Mouse (Mus musculus): ENCODE measurements around the gene Plekhj1. TPM values are rescaled to one million over a fixed set of nuclear protein-coding genes. Genes with fewer than 3 reads are reported as not detected.

Gene Plekhj1
- total RNA-seq, 2 experiments from 2014 or later = 26.8 to 30.9 TPM

DNA sequence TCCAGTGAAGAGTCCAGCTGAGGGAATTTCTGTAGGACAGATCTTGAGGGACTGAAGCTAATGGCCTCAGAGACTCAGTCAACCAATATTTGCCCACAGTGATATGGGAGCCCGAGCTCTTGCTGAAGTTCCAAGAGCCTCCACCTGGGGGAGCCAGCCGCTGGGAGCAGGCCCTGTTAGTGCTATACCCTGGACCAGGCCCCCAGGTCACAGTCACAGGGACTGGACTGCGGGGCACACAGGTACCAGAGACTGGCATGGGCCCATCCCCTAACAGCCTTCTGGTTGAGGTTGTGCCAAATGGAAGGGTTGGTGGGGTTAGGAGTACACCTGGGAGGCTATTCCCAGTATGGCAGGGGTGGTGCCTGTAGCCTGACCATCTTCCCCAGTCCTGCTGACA is 7.5 kb upstream of the Plekhj1 start:
- peak; percentile 88 for DNase-seq

GRCm38 (mm10) chr10:80805322-80805721 is 6.9 kb upstream of the Plekhj1 start:
- DNase-seq = no peak

GRCm38 (mm10) chr10:80804916-80805315 is 6.5 kb upstream of the Plekhj1 start, which contains the start of gene Amh:
Amh (plus strand) TSS chr10:80805243.
- DNase-seq = no peak

DNA sequence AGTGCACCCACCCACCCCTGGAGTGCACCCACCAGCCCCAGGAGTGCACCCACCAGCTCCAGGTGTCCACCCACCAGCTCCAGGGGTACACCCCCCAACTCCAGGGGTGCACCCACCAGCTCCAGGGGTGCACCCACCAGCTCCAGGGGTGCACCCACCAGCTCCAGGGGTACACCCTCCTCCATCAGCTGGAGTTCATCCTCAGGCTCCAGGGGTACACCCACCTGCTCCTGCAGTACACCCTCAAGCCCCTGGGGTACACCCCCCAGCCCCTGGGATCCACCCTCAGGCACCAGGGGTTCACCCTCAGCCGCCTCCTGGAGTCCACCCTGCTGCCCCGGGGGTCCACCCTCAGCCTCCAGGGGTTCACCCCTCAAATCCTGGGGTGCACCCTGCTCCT is 5.9 kb upstream of the Plekhj1 start:
- DNase-seq = no peak

DNA sequence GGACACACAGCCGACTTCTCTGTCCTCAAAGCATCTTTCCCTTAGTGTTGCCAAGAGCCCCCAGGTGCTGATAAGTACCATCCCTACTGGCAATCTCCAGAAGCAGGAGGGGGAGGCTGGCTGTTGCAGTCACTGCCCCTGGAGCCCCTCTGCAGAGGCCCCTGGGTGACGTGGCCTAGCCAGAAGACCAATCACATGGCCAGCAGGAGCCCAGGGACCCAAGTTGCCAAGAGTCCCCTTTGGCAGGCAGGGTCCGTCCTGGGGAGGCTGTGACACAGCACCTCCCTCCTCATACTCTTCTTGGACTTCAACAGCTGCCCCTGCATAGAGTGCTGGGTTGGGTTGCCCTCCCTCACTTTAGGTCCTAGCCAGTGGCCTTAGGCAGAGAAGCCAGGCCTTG is 4.6 kb upstream of the Plekhj1 start:
- no peak for DNase-seq

GRCm38 (mm10) chr10:80802204-80802912 is 3.9 kb upstream of the Plekhj1 start:
- DNase-seq = no peak

DNA sequence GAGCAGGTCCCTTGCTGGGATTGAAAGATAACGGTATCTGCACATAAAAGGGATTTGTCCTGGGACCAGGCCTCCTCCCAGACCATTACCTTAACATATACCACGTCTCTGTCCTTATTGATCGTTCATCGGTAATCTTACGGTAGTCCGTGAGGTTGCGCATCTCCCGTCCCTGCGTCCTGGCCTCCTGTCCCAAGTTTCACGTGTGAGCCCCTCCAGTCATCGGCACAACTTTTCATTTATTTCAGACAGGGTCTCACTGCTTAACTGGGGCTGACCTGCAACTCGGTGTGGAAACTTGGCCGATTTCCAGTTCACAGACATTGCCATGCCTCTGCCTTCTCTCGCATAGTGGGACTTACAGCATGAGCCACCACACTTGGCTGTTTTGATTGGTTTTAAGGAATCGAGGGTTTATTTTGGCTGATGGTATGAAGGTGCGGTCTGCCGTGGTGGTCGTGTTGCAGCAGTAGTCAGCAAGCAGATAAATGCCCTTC is 692 bp upstream of the Plekhj1 start:
- DNase-seq = no peak

DNA sequence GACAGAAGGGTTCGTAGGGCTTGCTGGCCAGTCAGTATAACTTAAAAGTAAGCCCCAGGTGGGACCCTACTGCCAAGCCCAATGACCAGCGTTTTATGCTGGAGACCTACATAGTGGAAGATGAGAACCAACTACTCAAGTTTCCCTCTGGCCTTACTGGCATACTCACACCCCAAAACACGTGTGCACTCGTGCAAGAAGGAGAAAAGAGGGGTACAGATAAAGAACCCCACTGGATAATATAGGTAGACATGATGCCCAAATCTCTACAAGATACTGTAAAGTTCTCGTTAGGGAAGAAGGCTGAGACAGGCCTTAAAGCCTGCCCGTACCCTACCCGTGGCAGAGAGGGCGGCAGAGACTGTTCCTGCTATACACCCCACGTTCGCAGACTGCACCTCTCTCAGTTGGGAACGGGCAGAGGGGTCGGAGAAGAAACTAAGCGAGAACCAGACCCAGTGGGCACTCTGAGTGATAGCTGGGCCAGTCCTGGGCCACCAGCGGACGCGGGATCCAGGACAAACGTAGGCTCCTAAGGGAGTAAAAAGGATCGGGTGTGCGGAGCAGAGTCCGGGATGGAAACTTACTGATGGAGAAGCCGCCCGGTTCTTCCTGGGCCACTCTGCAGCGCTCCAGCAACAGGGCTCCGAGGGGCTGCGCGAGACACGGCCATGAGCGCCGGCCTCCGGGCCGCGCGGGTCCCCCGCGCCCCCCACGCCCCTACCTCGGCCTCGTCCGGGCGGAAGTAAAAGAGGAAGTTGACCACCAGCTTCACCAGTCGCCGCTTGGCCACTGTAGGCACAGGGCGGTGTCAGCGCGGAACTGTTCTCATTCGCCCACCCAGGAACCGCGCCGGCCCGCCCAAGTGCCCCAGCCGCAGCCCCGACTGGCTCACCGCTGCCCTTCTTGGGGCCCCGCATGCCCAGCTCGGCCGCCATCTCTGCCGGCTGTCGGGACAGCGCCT is 958 bp downstream of the Plekhj1 start:
- DNase-seq = no peak

GRCm38 (mm10) chr10:80796307-80796848 is 2.0 kb downstream of the Plekhj1 start:
- DNase-seq = no peak

DNA sequence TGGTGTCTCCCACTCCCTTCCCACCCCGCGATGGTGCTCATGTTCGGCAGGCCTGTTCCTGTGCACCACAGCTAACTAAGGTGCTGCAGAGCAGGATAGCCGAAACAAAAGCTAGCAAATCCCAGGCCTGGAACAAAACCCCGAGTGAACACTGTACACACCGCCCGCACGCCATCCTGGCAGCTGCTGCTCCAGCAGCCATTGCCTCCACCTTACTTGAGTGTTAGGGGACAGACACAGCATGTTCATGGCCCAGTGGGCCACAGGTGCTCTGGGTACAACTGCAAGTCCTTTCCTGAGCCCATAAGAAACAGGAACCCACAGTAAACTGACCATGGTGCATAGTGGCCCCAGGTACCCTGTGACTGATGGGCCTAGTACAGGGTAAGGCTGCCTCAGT is 3.7 kb downstream of the Plekhj1 start:
- DNase-seq = no peak

DNA sequence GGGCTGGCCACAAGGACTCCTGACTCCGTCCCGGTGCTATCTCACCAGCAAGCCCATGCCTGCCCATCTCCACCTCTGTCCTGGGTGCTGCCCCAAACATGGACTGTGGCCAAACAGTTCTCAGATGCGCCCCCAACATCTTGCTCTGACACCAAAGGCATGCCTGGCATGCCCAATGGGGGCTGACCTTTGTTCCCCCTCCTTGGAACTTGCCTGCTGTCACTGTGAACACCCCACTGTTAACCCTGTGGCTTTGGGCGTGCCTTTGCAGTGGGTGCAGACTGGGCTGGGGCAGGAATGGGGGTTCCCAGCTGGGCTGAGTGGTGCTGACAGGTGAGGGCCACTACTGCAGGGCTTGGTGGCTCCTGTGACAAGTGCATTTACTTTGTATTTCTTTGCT is 4.6 kb downstream of the Plekhj1 start:
- DNase-seq = no peak

DNA sequence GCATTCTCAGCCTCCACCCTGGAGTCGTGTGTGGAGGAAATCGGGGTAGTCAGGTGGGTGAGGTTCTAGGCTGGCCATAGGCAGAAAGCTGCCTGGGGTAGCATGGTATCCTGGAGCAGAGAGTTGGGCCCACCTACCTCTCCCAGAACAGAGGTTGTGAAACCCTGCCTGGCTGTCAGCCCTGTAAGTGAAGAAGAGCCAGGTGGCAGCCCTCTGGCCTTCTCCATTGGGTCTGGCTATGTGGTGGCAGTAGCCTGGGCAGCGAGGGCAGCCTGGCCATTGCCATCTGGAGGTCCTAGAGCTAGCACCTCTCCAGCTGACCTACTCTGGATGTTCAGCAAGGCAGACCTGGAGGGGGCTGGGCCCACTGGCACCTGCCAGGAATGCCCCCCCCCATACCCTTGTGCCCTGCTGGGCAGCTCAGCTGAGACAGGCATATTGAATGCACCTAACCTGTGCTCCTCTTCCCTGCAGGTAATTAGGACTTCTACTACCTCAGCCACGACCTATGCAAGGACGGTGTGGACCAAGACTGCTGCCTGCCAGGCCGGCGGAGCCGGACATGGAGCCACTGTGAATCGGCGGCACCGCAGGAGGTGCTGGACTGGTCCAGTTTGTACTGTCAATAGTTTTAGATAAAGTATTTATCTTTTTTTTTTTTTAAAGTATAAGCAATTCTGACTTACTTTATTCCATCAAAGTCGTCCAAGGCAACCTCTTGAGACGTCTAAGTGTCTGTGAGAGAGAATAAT is 5.2 kb downstream of the Plekhj1 start:
- DNase-seq = no peak

DNA sequence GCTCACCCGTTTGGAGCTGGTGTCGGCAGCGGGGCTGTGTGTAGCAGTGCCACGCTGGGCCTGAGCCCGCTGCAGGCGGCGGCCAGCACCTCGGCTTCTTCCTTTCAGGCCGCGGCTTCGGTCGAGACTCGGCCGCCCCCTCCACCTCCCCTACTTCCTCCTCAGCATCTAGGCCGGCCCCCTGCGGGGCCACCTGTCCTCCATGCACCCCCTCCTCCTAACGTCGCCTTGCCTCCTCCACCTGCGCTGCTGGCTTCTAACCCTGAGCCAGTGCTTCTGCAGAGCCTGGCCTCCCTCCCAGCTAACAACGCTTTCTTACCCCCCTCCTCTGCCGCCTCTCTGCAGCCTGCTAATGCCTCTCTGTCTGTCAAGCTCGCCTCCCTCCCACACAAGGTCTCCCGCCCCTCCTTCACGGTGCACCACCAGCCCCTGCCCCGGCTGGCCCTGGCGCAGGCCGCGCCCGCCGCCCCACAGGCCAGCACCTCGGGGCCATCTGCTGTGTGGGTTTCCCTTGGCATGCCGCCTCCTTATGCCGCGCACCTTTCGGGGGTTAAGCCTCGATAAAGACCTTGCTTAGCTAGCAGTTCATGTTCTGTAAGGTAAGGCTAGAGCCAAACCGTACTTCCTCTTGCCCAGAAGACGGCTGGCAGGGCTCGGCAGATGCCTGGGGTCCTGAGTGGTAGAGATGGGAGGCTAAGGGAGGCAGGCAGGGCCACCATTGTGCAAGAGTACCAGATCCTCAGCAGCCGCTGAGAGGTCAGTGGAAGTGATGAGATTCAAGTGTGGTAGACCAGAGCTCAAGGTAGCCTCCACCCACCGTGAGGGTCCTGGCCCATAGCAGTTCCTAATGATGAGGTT is 6.0 kb downstream of the Plekhj1 start:
- no peak for DNase-seq

GRCm38 (mm10) chr10:80791476-80792174 is 6.8 kb downstream of the Plekhj1 start:
- DNase-seq = no peak

DNA sequence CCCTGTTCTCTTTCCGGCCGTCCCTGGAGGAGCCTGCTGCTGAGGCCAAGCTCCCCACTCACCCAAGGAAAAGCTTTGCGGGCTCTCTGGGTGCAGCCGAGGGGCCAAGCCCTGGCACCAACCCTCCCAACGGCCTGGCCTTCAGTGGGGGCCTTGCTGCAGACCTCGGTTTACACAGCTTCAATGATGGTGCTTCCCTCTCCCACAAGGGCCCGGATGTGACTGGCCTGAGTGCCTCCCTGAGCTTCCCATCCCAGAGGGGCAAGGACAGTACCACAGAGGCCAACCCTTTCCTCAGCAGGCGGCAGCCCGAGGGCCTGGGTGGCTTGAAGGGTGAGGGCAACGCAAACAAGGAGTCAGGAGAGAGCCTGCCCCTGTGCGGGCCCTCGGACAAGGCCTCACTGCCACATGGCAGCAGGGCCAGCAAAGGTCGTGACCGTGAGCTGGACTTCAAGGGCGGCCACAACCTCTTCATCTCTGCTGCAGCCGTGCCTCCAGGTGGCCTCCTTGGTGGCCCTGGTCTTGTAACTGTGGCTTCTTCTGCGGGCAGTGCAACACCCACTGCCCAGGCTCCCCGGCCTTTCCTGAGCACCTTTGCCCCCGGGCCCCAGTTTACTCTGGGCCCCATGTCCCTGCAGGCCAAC is 7.5 kb downstream of the Plekhj1 start:
- DNase-seq = no peak

DNA sequence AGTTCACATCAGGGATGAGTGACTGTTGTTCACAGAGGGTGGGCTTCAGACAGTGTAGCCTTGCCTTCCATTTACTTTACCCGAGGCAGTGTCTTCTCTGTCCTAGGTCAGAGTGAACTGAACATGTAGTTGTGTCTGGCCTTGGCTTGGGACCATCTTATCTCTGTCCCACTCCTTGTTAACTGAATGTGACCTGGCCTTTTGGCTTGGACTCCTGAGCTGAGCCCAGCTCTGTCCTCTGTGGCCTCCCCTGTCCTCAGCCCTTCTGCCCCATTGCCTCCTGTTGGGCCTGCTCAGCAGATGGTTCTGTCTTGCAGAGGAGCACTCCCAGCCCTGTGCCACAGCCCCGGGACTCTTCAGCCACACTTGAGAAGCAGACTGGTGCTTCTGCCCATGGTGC is 10.9 kb downstream of the Plekhj1 start:
- no peak for DNase-seq

DNA sequence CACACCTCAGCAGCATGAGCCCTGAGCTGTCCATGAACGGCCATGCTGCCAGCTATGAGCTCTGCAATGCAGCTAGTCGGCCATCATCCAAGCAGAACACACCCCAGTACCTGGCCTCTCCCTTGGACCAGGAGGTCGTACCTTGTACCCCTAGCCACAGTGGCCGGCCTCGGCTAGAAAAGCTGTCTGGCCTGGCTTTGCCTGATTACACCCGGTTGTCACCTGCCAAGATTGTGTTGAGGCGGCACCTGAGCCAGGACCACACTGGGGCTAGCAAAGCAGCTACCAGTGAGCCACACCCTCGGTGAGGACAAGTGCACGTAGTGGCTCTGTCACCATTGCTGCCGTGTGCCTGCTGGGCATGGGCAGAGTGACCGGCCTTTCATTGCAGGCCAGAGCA is 12.5 kb downstream of the Plekhj1 start:
- no peak for DNase-seq

DNA sequence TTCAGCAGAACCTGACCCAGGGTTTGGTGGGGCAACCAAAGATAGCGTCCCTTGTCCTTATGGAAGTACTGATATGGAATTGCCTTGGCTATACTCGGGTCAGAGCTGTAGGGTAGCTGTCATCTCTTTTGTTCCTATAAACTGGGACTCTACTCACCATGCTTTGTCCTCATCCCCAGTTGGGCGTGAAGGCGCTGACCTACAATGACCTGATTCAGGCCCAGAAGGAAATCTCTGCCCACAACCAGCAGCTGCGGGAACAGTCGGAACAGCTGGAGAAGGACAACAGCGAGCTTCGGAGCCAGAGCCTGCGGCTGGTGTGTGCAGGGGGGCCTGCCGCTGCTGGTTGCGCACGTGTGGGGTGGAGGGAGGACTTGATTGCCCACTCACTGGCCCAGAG is 13.6 kb downstream of the Plekhj1 start:
- no peak for DNase-seq

DNA sequence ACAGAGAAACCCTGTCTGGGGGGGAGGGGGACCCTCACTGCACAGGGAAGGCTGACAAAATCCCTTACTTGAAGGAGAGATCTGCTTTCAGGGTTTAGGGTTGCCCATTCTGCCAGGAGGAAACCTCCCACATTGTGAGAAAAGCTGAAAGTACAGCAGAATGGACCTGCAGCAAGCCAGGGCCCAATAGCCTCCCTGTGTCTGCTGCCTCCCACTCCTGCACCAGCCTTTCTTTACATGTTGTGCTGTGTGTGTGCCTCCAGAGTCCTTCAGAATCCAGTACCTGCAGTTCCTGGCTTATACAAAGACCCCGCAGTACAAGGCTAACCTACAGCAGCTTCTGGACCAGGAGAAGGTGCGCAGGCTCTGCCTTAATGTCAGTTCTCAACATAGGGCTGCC is 14.1 kb downstream of the Plekhj1 start:
- no peak for DNase-seq

GRCm38 (mm10) chr10:80779565-80779964 is 18.9 kb downstream of the Plekhj1 start:
- DNase-seq = no peak

All from gastrocnemius, postnatal 10 days (tissue).